In genomic region chr17:12327847-12328518, GRCm38 (mm10) we compare ENCODE assay signal across 9 mouse cellular contexts. TPM values are rescaled to one million over a fixed set of nuclear protein-coding genes. Genes with fewer than 3 reads are reported as not detected.
DNase-seq lines count a peak whose midpoint lies in the region; ATAC-seq lines count a peak whose summit lies in the region.
"Had no signal": no experiment of that assay in that cellular context is flagged by ENCODE, and none has a peak within 500 bp of the region (broad histone marks: within the 10 kb centered on the region; RNA-seq: fewer than 3 reads in every experiment).

No protein-coding gene starts in this region.

- no peak overlapping the region for H3K9ac ChIP-seq in neural tube, embryonic 11.5 days (ENCODE audit: low read length)
- 0 out of 2 replicates have a peak overlapping the region, but pooled peaks have one; percentile 14 for H3K9ac ChIP-seq in embryonic facial prominence, embryonic 14.5 days (ENCODE audit: low read depth, low read length)
- no peak overlapping the region for H3K9ac ChIP-seq in neural tube, embryonic 15.5 days (replicated peaks)

- no peak overlapping the region for H3K4me2 ChIP-seq in neural tube, embryonic 11.5 days (ENCODE audit: low read depth)
- H3K4me2 ChIP-seq in embryonic facial prominence, embryonic 14.5 days (ENCODE audit: low read depth, low read length) = peak overlapping the region; percentile 13
- peak overlapping the region; percentile 11 for H3K4me2 ChIP-seq in neural tube, embryonic 15.5 days

- no peaks in the 10 kb centered on the region for H3K9me3 ChIP-seq in neural tube, embryonic 11.5 days (ENCODE audit: control insufficient read depth, low read length)
- no peaks in the 10 kb centered on the region for H3K9me3 ChIP-seq in embryonic facial prominence, embryonic 14.5 days (ENCODE audit: control insufficient read depth, low read length)
- no peaks in the 10 kb centered on the region for H3K9me3 ChIP-seq in neural tube, embryonic 15.5 days (replicated peaks)
- H3K9me3 ChIP-seq: megakaryocyte, embryonic 14.5 days had no signal

- no peaks in the 10 kb centered on the region for H3K36me3 ChIP-seq in neural tube, embryonic 11.5 days (ENCODE audit: control insufficient read depth, insufficient read depth, low read length)
- H3K36me3 ChIP-seq in embryonic facial prominence, embryonic 14.5 days (ENCODE audit: control insufficient read depth, insufficient read depth, low read length) = no peaks in the 10 kb centered on the region
- H3K36me3 ChIP-seq in neural tube, embryonic 15.5 days = no peaks in the 10 kb centered on the region

- ATAC-seq in neural tube, embryonic 11.5 days (ENCODE audit: insufficient read depth, low FRiP score, low TSS enrichment) = no peak
- ATAC-seq in embryonic facial prominence, embryonic 14.5 days (ENCODE audit: low read depth) = peak; percentile 92
- ATAC-seq in neural tube, embryonic 15.5 days (ENCODE audit: low FRiP score) = 0 out of 2 replicates have a peak, but pooled peaks have one; percentile 25
- ATAC-seq in megakaryocyte, adult 5-6 weeks (ENCODE audit: poor library complexity, severe bottlenecking) = no peak
- ATAC-seq in granulocyte monocyte progenitor cell, adult 5-6 weeks (replicated peaks; ENCODE audit: poor library complexity, severe bottlenecking) = no peak

- intact Hi-C loops in heart, postnatal 10 days (cut with DNase I) = no loop called here

- 50% methylated on average over 14 of the region's 14 CpGs for WGBS in neural tube, embryonic 11.5 days
- 24% methylated on average over 14 of the region's 14 CpGs for WGBS in embryonic facial prominence, embryonic 14.5 days
- WGBS in neural tube, embryonic 15.5 days = 26% methylated on average over 14 of the region's 14 CpGs

- DNase-seq in neural tube, embryonic 11.5 days (ENCODE audit: low spot score) = peak; percentile 30
- DNase-seq in neural tube, embryonic 10.5 days (ENCODE audit: extremely low spot score, low spot score) = no peak
- DNase-seq in embryonic facial prominence, embryonic 14.5 days (ENCODE audit: low spot score) = peak; percentile 91
- DNase-seq in heart, postnatal 10 days = peak; percentile 77 to 81
- peak; percentile 79 to 88 for DNase-seq in kidney, postnatal 4 days

- H3K4me1 ChIP-seq in neural tube, embryonic 11.5 days (ENCODE audit: control insufficient read depth, insufficient read depth, low read length) = 0 out of 2 replicates have a peak, but pooled peaks cover 5% of the 10 kb centered on the region
- H3K4me1 ChIP-seq in embryonic facial prominence, embryonic 14.5 days (ENCODE audit: control insufficient read depth, insufficient read depth, low read length) = peaks cover 11% of the 10 kb centered on the region
- H3K4me1 ChIP-seq in neural tube, embryonic 15.5 days = peaks cover 11% of the 10 kb centered on the region

- no peak overlapping the region for H3K27ac ChIP-seq in neural tube, embryonic 11.5 days (ENCODE audit: low read depth, low read length)
- peak overlapping the region; percentile 31; the same call in 1 of the 2 replicates for H3K27ac ChIP-seq in embryonic facial prominence, embryonic 14.5 days (replicated peaks; ENCODE audit: low read depth, low read length)
- H3K27ac ChIP-seq in neural tube, embryonic 15.5 days (replicated peaks) = 0 out of 2 replicates have a peak overlapping the region, but pooled peaks have one; percentile 0

- H3K4me3 ChIP-seq in neural tube, embryonic 11.5 days (ENCODE audit: low read depth, low read length) = no peak overlapping the region
- no peak overlapping the region for H3K4me3 ChIP-seq in embryonic facial prominence, embryonic 14.5 days (ENCODE audit: low read depth, low read length)
- no peak overlapping the region for H3K4me3 ChIP-seq in neural tube, embryonic 15.5 days (replicated peaks)
- H3K4me3 ChIP-seq: megakaryocyte, embryonic 14.5 days had no signal

- H3K27me3 ChIP-seq in neural tube, embryonic 11.5 days (ENCODE audit: control insufficient read depth, insufficient read depth, low read length) = no peaks in the 10 kb centered on the region
- H3K27me3 ChIP-seq in embryonic facial prominence, embryonic 14.5 days (replicated peaks; ENCODE audit: control insufficient read depth, insufficient read depth, low read length) = no peaks in the 10 kb centered on the region
- H3K27me3 ChIP-seq in neural tube, embryonic 15.5 days (replicated peaks) = no peaks in the 10 kb centered on the region

RNA-seq across cellular contexts. Expression of gene Map3k4, which starts 9.4 kb away (rescaled TPM):
- 38.4 and 45.0 TPM in 2 replicates for polyA plus RNA-seq in neural tube, embryonic 11.5 days (2014; fragmentation: Nextera tagmentation; extraction: Ambion mirVana)
- 29.5 and 34.2 TPM in 2 replicates for polyA plus RNA-seq in embryonic facial prominence, embryonic 14.5 days (2014; fragmentation: Nextera tagmentation; extraction: Ambion mirVana)
- 10 to 100 TPM; 35.6 to 39.4 TPM for total RNA-seq in heart, postnatal 10 days (2021)
- polyA plus RNA-seq in neural tube, embryonic 15.5 days (2015; fragmentation: Nextera tagmentation; extraction: Ambion mirVana) = 36.4 and 37.1 TPM in 2 replicates
- 10.4 and 11.3 TPM in 2 replicates for total RNA-seq in megakaryocyte, adult 5-6 weeks (2015)
- total RNA-seq in megakaryocyte, adult 5-6 weeks (2017) = 19.9 and 22.0 TPM in 2 replicates
- 9.4 and 22.7 TPM in 2 replicates for total RNA-seq in granulocyte monocyte progenitor cell, adult 5-6 weeks (2014; fragmentation: Nextera tagmentation)
- 22.9 and 34.1 TPM in 2 replicates for total RNA-seq in granulocyte monocyte progenitor cell, adult 5-6 weeks (2017)

RNA-seq across cellular contexts. Expression of gene Plg, which starts 50.4 kb away (rescaled TPM):
- polyA plus RNA-seq in neural tube, embryonic 11.5 days (2014; fragmentation: Nextera tagmentation; extraction: Ambion mirVana) = 0.11 TPM in 1 of 2 replicates, not detected in the other
- not detected in 2 replicates for polyA plus RNA-seq in embryonic facial prominence, embryonic 14.5 days (2014; fragmentation: Nextera tagmentation; extraction: Ambion mirVana)
- not detected for total RNA-seq in heart, postnatal 10 days (2021)
- polyA plus RNA-seq in neural tube, embryonic 15.5 days (2015; fragmentation: Nextera tagmentation; extraction: Ambion mirVana) = 0.10 and 0.49 TPM in 2 replicates
- total RNA-seq in megakaryocyte, adult 5-6 weeks (2015) = 0.32 TPM in 1 of 2 replicates, not detected in the other
- 0.08 and 1.0 TPM in 2 replicates for total RNA-seq in megakaryocyte, adult 5-6 weeks (2017)
- total RNA-seq in granulocyte monocyte progenitor cell, adult 5-6 weeks (2014; fragmentation: Nextera tagmentation) = not detected in 2 replicates
- not detected in 2 replicates for total RNA-seq in granulocyte monocyte progenitor cell, adult 5-6 weeks (2017)

Comparison
In these comparisons a context has a peak if more than half of its experiments do, and no peak if none do; other contexts are left out.
1. ATAC-seq: peak in embryonic facial prominence, embryonic 14.5 days (single experiment) and neural tube, embryonic 15.5 days (single experiment); none in neural tube, embryonic 11.5 days (single experiment), megakaryocyte, adult 5-6 weeks (single experiment) and granulocyte monocyte progenitor cell, adult 5-6 weeks (single experiment).